Mouse (Mus musculus): ENCODE data around the gene Lap3. TPM values are rescaled to one million over a fixed set of nuclear protein-coding genes. Genes with fewer than 3 reads are reported as not detected.

Lap3 gene
- polyA plus RNA-seq, 1 experiment from 2014 or later, result 44.6 TPM

DNA sequence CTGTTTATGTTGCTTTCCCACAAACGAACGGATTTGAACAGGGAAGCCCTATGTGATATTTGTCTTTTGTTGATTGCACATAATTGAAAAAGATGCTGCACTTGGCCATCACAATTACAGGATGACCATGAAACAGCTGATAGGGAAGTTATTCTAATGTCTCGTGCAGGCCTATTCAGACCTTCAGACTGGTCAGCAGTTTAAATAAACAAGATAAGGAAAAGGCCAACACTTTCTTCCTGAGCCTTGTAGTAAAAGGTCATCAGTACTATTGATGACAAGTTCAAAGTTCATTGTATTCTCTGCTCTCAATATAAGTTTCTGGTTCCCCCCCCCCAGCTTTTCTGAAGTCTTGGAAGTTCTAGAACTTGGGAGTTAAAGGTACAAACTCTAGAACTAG lies 10.6 kb upstream of the Lap3 start:
- no peak overlapping the region for H3K9ac ChIP-seq (ENCODE audit: low read length)
- no peaks in the 10 kb centered on the region for H3K9me3 ChIP-seq (replicated peaks; ENCODE audit: control insufficient read depth, low read length)
- H3K27ac ChIP-seq (ENCODE audit: low read depth, low read length), result no peak overlapping the region
- no peak overlapping the region for H3K4me3 ChIP-seq (ENCODE audit: low read depth, low read length)
- no peak overlapping the region for H3K4me2 ChIP-seq (ENCODE audit: low read length)
- H3K4me1 ChIP-seq (ENCODE audit: control insufficient read depth, insufficient read depth, low read length), result no peaks in the 10 kb centered on the region
- DNase-seq (ENCODE audit: low spot score) (no peak), ATAC-seq (no peak)
- H3K27me3 ChIP-seq (replicated peaks; ENCODE audit: control insufficient read depth, insufficient read depth, low read length), result no peaks in the 10 kb centered on the region
- no peaks in the 10 kb centered on the region for H3K36me3 ChIP-seq (ENCODE audit: control insufficient read depth, insufficient read depth, low read length)
- 86% methylated on average over 3 of the region's 3 CpGs for WGBS

DNA sequence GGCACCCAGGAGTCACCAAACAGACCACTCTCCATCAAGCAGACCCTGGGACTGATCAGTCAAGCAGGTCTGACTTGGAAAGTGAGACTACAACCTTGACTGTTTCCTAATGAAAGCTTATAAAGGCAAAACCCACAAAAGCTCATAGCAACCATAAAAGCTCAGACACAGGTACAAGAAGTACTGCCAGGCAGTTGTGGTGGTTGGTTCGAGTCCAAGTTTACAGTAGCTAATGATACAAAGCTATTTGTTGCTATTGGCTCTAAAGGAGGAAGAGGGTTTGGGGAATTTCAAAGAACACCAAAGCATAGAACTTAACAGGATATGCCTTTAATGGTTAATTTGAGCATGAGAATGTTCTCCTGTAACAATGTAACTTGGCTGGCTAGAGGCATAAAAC lies 9.5 kb upstream of the Lap3 start:
- H3K27me3 ChIP-seq (replicated peaks; ENCODE audit: control insufficient read depth, insufficient read depth, low read length), result no peaks in the 10 kb centered on the region
- H3K9ac ChIP-seq (ENCODE audit: low read length), result no peak overlapping the region
- H3K9me3 ChIP-seq (replicated peaks; ENCODE audit: control insufficient read depth, low read length), result no peaks in the 10 kb centered on the region
- no peak overlapping the region for H3K27ac ChIP-seq (ENCODE audit: low read depth, low read length)
- ATAC-seq (no peak), DNase-seq (ENCODE audit: low spot score) (no peak)
- no peak overlapping the region for H3K4me3 ChIP-seq (ENCODE audit: low read depth, low read length)
- WGBS, result 80% methylated on average over 1 of the region's 1 CpGs
- H3K4me2 ChIP-seq (ENCODE audit: low read length), result no peak overlapping the region
- H3K4me1 ChIP-seq (ENCODE audit: control insufficient read depth, insufficient read depth, low read length), result no peaks in the 10 kb centered on the region
- no peaks in the 10 kb centered on the region for H3K36me3 ChIP-seq (ENCODE audit: control insufficient read depth, insufficient read depth, low read length)

DNA sequence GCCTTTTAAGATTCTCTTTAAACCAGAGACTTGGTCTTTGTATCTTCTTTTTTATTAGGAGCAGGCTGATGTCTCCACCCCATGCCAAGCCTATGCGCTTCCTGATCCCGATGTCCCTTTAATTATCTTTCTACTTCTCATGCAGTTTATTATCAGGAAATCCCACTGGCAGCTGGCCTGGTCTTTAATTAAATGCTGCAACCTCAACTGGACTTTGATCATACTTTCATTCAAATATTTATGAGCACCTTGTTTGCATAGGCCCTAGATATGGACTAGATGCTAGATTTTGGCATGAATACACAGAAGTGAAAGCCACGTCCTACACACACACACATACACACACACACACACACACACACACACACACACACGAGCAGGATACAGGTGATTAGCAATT lies 1.4 kb upstream of the Lap3 start:
- Histone ChIP-seq H3K27ac (ENCODE audit: low read depth, low read length) (no peak overlapping the region), H3K4me1 (ENCODE audit: control insufficient read depth, insufficient read depth, low read length) (peaks cover 2% of the 10 kb centered on the region; the same call in 1 of the 2 replicates), H3K36me3 (ENCODE audit: control insufficient read depth, insufficient read depth, low read length) (no peaks in the 10 kb centered on the region), H3K9ac (ENCODE audit: low read length) (no peak overlapping the region), H3K9me3 (replicated peaks; ENCODE audit: control insufficient read depth, low read length) (no peaks in the 10 kb centered on the region), H3K4me2 (ENCODE audit: low read length) (no peak overlapping the region), H3K27me3 (replicated peaks; ENCODE audit: control insufficient read depth, insufficient read depth, low read length) (no peaks in the 10 kb centered on the region), H3K4me3 (ENCODE audit: low read depth, low read length) (no peak overlapping the region)
- no peak for ATAC-seq
- DNase-seq (ENCODE audit: low spot score), result no peak
- WGBS, result 50% methylated on average over 4 of the region's 4 CpGs

DNA sequence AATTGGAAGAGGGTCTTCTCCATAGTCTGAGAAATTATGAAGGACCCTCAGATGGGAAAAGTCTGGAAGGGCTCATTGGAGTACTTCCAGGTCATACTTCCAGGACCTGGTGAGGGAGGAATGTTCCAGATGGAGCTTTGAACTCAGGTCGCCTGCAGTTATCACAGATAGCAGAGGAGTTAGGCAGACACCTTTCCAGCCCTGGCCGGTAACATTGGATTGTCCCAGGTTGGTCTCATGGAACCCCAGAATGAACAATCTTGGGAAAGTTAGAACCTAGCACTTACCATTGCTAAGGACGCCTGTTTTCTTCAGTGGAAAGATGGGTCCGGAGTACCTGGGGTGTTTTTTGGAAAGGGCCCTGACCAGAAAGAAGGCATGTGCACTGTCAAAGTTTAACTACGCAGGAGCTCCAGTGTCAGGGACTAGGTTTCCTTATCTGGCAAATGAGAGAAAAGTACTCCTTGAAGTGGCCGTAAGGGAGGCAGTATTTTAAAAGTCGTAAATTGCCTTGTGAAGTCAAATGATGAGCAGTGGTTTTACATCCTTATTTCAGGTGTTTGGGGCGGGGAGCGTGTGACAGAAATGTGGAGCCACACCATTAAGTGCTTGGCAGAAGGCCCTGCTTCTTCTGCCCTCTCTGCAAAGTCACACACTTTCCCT lies 1.1 kb downstream of the Lap3 start:
- H3K36me3 ChIP-seq (ENCODE audit: control insufficient read depth, insufficient read depth, low read length), result peaks cover 6% of the 10 kb centered on the region; the same call in 1 of the 2 replicates
- WGBS, result 59% methylated on average over 9 of the region's 9 CpGs
- H3K27ac ChIP-seq (ENCODE audit: low read depth, low read length), result no peak overlapping the region
- peaks cover 2% of the 10 kb centered on the region; the same call in 1 of the 2 replicates for H3K4me1 ChIP-seq (ENCODE audit: control insufficient read depth, insufficient read depth, low read length)
- H3K4me3 ChIP-seq (ENCODE audit: low read depth, low read length), result peak overlapping the region; percentile 64
- DNase-seq (ENCODE audit: low spot score) (no peak), ATAC-seq (no peak)
- H3K9ac ChIP-seq (ENCODE audit: low read length), result peak overlapping the region; percentile 74; the same call in 1 of the 2 replicates
- peak overlapping the region; percentile 73 for H3K4me2 ChIP-seq (ENCODE audit: low read length)
- H3K9me3 ChIP-seq (replicated peaks; ENCODE audit: control insufficient read depth, low read length), result no peaks in the 10 kb centered on the region
- H3K27me3 ChIP-seq (replicated peaks; ENCODE audit: control insufficient read depth, insufficient read depth, low read length), result no peaks in the 10 kb centered on the region

DNA sequence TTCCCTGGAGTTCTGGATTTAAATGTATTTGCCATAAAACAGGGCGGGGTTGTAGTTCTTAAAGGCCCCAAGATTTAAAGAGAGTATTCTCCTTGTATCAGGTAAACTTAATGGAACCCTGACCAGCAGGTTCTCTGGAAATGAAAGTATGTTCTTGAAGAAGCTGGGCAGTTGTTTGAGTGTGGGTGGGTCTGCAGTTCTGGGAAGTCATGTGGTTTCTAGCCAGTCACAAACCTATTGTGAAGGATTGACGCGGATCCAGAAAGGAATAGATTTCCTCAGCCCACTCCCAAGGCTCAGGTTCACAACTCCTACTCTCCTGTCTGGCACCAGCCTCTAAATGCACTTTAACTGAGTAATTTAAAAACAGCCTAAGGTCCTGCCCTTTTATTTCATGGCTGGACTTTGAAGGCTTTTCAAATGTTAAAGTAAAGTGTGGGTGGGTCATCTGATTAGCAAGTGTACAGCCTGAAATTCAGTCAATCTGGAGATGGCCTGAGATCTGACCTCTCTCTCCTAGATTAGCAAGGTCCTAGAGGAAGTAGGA lies 2.3 kb downstream of the Lap3 start:
- ATAC-seq, result no peak
- Histone ChIP-seq H3K27ac (ENCODE audit: low read depth, low read length) (no peak overlapping the region), H3K4me1 (ENCODE audit: control insufficient read depth, insufficient read depth, low read length) (peaks cover 2% of the 10 kb centered on the region; the same call in 1 of the 2 replicates), H3K36me3 (ENCODE audit: control insufficient read depth, insufficient read depth, low read length) (peaks cover 10% of the 10 kb centered on the region; the same call in 1 of the 2 replicates), H3K4me3 (ENCODE audit: low read depth, low read length) (no peak overlapping the region), H3K9ac (ENCODE audit: low read length) (no peak overlapping the region), H3K27me3 (replicated peaks; ENCODE audit: control insufficient read depth, insufficient read depth, low read length) (no peaks in the 10 kb centered on the region), H3K4me2 (ENCODE audit: low read length) (no peak overlapping the region), H3K9me3 (replicated peaks; ENCODE audit: control insufficient read depth, low read length) (no peaks in the 10 kb centered on the region)
- DNase-seq (ENCODE audit: low spot score), result no peak
- WGBS, result 82% methylated on average over 3 of the region's 3 CpGs

DNA sequence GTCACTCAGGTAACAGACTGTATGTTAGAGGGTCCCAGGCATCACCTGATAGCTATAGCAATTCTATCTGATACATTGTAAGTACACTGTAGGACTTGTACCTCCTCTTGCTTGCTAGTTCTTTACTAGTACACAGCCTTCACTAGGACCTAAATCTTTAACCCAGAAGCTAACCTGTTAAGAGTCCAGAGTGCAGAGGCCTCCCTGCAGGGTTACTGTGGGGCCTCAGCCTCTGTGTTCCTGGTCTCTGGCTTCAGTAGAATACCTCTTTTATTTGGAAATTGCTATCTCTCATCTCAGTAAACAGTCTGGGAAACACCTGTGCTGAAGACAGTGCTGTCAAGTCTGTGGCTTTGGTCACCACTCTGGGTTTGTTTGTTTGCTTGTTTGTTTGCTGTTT lies 2.9 kb downstream of the Lap3 start:
- Histone ChIP-seq H3K4me1 (ENCODE audit: control insufficient read depth, insufficient read depth, low read length) (peaks cover 2% of the 10 kb centered on the region; the same call in 1 of the 2 replicates), H3K27ac (ENCODE audit: low read depth, low read length) (no peak overlapping the region), H3K4me2 (ENCODE audit: low read length) (no peak overlapping the region), H3K27me3 (replicated peaks; ENCODE audit: control insufficient read depth, insufficient read depth, low read length) (no peaks in the 10 kb centered on the region), H3K4me3 (ENCODE audit: low read depth, low read length) (no peak overlapping the region), H3K9ac (ENCODE audit: low read length) (no peak overlapping the region), H3K36me3 (ENCODE audit: control insufficient read depth, insufficient read depth, low read length) (peaks cover 10% of the 10 kb centered on the region; the same call in 1 of the 2 replicates), H3K9me3 (replicated peaks; ENCODE audit: control insufficient read depth, low read length) (no peaks in the 10 kb centered on the region)
- DNase-seq (ENCODE audit: low spot score) (no peak), ATAC-seq (no peak)

DNA sequence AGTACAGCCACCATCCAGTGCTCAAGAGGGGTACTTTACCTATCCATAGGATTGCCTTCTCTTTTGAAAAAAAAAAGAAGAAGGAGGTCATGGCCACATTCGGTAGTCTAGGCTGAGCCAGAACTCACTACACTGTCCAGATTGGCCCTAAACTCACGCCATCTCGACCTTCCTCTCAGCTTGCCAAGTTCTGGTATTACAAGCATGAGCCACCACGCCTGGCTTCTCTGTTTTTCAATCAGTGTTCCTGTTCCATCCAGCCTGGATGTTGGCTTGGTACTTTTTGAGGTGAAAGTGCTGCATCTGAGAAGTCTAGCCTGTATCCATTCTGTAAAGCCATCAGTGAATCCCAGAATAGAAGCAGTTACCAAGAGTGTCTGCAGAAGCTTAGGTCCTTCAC lies 3.3 kb downstream of the Lap3 start:
- ATAC-seq, result no peak
- H3K27me3 ChIP-seq (replicated peaks; ENCODE audit: control insufficient read depth, insufficient read depth, low read length), result no peaks in the 10 kb centered on the region
- peaks cover 2% of the 10 kb centered on the region; the same call in 1 of the 2 replicates for H3K4me1 ChIP-seq (ENCODE audit: control insufficient read depth, insufficient read depth, low read length)
- H3K36me3 ChIP-seq (ENCODE audit: control insufficient read depth, insufficient read depth, low read length), result peaks cover 10% of the 10 kb centered on the region; the same call in 1 of the 2 replicates
- no peak for DNase-seq (ENCODE audit: low spot score)
- no peaks in the 10 kb centered on the region for H3K9me3 ChIP-seq (replicated peaks; ENCODE audit: control insufficient read depth, low read length)
- H3K4me2 ChIP-seq (ENCODE audit: low read length), result no peak overlapping the region
- no peak overlapping the region for H3K4me3 ChIP-seq (ENCODE audit: low read depth, low read length)
- H3K9ac ChIP-seq (ENCODE audit: low read length), result no peak overlapping the region
- H3K27ac ChIP-seq (ENCODE audit: low read depth, low read length), result no peak overlapping the region
- 92% methylated on average over 4 of the region's 4 CpGs for WGBS

DNA sequence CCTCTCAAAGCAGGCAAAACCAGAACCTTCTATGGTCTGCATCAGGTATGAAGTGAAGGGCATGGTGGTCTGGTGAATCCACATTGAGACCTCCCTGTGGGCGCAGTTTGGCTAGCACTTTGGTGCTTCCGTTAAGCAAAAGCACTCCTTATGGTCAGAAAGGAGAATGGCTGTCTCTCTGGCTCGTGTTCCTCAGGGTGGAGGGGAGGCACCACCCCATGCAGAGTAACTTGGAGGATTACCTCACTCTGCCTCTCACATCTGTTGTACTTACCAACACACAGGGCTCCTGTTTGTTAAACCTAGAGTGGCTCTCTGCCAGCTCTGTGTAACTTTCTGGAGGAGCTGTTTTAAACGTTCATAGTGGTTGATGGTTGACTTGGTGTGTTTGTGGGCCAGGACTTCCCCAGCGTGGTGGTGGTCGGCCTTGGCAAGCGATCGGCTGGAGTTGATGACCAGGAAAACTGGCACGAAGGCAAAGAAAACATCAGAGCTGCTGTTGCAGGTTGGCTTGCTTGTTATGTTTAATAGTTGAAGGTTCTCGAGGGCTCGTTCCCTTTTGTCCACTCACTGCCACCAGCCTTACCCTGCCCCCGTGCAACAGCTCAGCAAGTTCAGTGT lies 3.9 kb downstream of the Lap3 start:
- H3K36me3 ChIP-seq (ENCODE audit: control insufficient read depth, insufficient read depth, low read length), result peaks cover 13% of the 10 kb centered on the region; the same call in 1 of the 2 replicates
- H3K9me3 ChIP-seq (replicated peaks; ENCODE audit: control insufficient read depth, low read length), result no peaks in the 10 kb centered on the region
- no peak overlapping the region for H3K4me2 ChIP-seq (ENCODE audit: low read length)
- ATAC-seq (no peak), DNase-seq (ENCODE audit: low spot score) (no peak)
- H3K27ac ChIP-seq (ENCODE audit: low read depth, low read length), result no peak overlapping the region
- H3K9ac ChIP-seq (ENCODE audit: low read length), result no peak overlapping the region
- H3K4me3 ChIP-seq (ENCODE audit: low read depth, low read length), result no peak overlapping the region
- H3K27me3 ChIP-seq (replicated peaks; ENCODE audit: control insufficient read depth, insufficient read depth, low read length), result no peaks in the 10 kb centered on the region
- peaks cover 2% of the 10 kb centered on the region; the same call in 1 of the 2 replicates for H3K4me1 ChIP-seq (ENCODE audit: control insufficient read depth, insufficient read depth, low read length)
- WGBS, result 82% methylated on average over 12 of the region's 12 CpGs

DNA sequence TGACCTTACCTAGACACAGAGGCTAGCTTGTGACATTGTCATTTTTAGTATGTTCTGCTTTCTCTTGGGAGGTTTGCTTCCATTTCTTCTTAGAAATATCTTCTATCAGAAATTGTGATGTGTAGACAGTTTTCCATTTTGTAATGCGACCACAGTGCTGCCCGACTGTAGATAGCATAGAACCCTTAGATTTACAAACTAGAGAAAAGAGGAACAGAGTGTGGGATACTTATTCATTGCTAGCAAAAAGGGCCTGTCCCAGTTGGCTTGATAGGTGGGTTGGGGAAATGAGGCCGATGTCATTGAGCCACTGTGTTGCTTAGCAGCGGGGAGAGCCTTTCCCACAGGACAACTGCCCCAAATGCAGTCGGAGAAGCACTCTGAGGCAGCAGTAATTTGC lies 4.4 kb downstream of the Lap3 start:
- Histone ChIP-seq H3K4me3 (ENCODE audit: low read depth, low read length) (no peak overlapping the region), H3K27ac (ENCODE audit: low read depth, low read length) (no peak overlapping the region), H3K36me3 (ENCODE audit: control insufficient read depth, insufficient read depth, low read length) (peaks cover 15% of the 10 kb centered on the region; the same call in 1 of the 2 replicates), H3K27me3 (replicated peaks; ENCODE audit: control insufficient read depth, insufficient read depth, low read length) (no peaks in the 10 kb centered on the region), H3K4me1 (ENCODE audit: control insufficient read depth, insufficient read depth, low read length) (peaks cover 2% of the 10 kb centered on the region; the same call in 1 of the 2 replicates), H3K9me3 (replicated peaks; ENCODE audit: control insufficient read depth, low read length) (no peaks in the 10 kb centered on the region), H3K4me2 (ENCODE audit: low read length) (no peak overlapping the region), H3K9ac (ENCODE audit: low read length) (no peak overlapping the region)
- 88% methylated on average over 5 of the region's 5 CpGs for WGBS
- no peak for DNase-seq (ENCODE audit: low spot score)
- ATAC-seq, result no peak

Measured in forebrain, embryonic 14.5 days (tissue).